Mouse (Mus musculus) spleen, postnatal 14 days (tissue): ENCODE data around the gene Ghrl.
A peak's percentile ranks its signal among the peaks of the same experiment; 100 is the strongest.
"Not testable (repeated sequence)": the region's sequence is repeated elsewhere in the genome, so short reads cannot be mapped to it uniquely, and the experiment has no call there.

ENCODE experiments used
- DNase-seq, 2 experiments: peaks; one replicate each; pipeline ENCODE4 v3.0.0; 2021 to 2022; ENCODE audit warnings: low spot score in 2 of 2

Gene Ghrl

DNA sequence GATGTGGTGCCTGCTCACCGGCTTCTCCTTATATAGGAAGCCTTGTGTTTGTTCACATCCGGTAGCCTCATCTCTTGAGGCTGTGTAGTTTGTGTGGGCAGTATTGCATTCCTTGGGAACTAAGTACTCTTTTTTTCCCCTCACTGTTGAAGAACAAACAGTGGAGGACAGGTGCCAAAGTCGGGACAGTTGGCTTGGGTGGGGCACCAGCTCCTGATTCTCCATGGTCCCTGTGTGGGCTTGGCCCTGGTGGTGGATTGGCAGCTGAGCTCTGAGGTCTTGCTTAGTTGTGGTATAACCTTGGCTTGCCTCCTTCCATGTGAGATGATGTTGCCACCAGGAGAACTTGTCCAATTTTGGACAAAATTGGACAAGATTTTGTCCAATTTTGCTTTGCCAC lies at the start of gene Ghrl:
Gene Ghrl, minus strand, starts transcription at position 3 of the 400 bp plus-strand sequence.
- no peak for DNase-seq

DNA sequence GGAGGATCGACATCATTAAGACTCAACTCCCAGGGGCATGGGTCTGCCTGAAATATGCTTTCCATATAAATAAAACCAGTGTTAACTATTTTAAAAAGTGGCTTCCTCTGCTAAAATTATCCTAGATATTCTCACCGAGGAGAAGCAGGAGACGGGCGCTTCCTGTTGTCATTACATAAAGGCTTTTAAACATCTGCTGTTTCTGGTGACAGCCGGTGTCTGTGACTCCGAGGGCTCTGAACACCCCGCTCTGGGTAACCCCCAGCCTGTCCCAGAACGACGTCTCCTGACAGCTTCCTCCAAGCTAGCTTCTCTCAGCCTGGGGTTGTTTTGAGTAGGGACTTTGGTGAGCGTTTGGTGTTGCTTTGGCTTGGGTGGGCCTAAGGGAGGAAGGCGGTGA lies 49.1 kb upstream of the Ghrl start:
- no peak for DNase-seq

DNA sequence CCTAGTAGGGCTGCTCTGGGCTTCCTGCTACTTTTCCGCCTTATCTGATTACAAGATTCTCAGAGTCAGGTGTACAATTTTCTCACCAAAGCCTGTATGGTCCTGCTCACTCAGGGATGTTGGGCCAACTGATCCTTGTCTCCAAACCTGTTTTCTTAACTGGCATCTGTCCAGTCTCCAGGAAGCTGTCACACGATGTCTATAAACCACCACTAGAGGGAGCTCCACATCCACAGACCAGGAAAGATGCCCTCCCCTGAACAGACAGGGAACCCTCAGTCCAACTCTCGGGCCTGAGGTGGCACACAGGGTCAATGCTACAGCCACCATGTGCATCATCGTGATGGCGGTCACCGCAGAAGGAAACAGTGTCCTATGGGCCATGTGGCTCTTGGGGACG lies 42.0 kb upstream of the Ghrl start:
- DNase-seq, result peak in 1 of 2 experiments; percentile 17

- DNase-seq, result no peak
These were observed 29.5 kb upstream of the Ghrl start for GRCm38 (mm10) chr6:113749119-113749685.

DNA sequence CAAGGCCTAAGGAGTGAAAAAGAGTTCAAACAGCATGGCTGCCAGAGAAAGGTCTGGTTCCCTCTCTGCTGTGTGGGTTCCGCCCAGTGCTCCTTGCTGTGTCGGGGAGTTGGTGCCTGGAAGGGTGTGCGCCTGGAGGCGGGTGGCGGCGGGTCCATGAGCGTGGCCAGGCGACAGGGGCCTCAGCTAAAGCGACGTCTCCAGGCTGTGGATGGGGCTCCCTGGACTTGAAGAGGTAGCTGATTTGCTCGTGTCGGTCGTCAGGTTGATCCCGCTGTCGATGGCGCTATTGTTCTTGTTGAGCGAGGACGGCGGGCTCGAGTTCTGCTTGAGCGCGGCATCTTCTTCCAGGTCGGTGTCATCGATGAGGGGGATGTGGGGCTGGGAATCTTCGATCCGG lies 28.7 kb upstream of the Ghrl start:
- no peak for DNase-seq

- no peak for DNase-seq
These were observed 27.6 kb upstream of the Ghrl start for GRCm38 (mm10) chr6:113747284-113747683.

DNA sequence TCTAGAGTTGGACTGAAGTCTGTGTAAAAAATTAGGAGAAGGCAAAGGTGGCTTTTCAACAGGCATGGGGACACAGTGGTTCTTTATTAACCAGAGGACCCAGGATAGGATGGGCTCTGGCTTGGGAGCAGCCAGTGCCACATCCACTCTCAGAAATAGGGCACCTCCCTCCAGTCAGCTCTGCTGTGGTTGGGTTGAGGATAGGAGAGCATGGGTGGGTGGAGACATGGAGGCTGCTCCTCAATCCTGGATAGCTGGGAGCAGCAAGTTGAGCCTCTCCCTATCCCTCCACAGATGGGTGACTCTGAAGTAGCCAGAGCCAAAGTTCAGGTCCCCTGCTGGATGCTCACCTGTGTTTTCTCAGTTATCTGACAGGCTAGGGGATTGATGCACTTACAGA lies 25.4 kb upstream of the Ghrl start:
- DNase-seq, result no peak

DNA sequence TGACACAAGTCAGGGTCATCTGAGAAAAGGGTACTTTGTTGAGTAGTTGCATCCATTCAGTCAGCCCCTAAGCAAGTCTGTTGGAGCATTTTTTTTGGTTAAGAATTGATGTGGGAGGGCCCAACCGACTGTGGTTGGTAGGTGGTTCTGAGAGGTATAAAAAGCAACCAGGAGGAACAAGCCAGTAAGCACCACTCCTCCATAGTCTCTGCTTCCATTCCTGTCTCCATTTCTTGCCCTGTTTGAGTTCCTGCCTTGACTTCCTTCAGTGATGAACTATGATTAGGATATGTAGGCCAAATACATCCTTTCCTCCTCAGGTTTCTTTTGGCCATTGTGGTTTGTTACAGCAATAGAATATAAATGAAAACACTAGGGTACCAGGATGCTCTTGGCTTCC lies 23.4 kb upstream of the Ghrl start:
- DNase-seq, result no peak

DNA sequence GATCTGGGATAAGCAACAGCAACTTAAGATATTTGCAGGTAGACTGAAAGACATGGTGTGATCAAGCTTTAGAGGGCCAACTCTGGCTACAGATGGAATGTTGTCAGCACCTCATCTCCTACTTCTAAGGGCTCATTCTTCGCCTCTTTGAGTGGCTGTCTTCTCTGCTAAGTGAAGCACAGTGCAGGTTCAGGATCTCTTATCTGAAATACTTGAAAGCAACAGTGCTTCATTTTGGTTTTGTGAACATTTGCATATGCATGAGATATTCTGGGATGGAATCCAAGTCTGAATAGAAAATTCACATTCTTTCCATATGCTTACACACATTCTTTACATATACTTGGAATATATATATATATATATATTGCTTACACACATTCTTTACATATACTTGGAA lies 22.6 kb upstream of the Ghrl start:
- no peak for DNase-seq

DNA sequence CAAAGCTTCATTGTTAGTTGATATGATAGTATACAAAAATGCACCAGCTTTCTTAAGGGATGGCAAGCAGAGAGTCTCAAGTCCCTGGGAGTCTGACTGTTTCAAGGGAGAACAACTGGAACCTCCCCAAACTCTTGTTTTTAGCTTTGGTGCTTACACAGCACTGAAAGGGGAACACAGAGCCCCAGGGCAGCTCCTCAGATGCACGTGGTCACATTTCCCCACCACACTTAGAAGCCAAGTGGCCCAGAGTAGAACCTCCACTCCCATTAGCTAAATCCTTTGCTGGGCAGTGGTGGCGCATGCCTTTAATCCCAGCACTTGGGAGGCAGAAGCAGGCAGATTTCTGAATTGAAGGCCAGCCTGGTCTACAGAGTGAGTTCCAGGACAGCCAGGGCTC lies 21.7 kb upstream of the Ghrl start:
- no peak for DNase-seq

- DNase-seq, result peak; percentile 73 to 84
These were observed 20.8 kb upstream of the Ghrl start, which contains the start of gene Sec13 for GRCm38 (mm10) chr6:113740236-113741217. Gene Sec13, minus strand, starts transcription at chr6:113740743.

DNA sequence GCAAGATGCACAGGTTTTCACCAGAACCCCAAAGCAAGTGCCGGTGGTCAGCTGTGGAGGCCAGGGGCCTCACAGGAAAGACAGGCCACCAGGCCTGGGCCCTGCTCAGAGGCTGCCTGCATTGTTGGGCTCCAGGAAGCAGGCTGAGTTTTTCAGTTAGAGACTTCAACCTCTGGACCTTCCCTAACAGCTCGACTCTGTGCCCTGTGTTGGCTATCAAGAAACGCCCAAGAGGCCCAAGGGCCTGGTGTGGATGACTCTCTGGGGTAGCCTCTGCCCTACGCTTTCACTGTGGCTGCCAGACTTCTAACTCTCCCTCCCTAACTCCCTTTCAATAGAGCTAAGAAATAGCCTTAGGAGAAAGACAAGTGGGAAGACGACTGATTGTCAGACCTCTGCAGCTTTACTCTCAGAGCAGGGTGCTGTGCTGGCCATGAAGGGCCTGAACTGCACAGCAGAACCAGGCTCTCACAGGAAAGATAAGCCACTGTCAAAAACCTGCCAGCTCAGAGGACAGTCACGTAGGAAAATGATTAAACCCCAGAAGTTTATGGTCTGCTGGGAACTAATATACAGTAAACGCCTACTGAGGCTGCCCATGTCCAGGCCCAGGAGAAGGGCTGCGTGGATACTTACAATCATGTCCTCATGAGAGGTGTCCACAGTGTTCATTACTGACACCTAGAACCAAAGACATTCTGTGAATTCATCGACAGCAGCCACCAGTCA lies 17.8 kb upstream of the Ghrl start:
- no peak for DNase-seq

DNA sequence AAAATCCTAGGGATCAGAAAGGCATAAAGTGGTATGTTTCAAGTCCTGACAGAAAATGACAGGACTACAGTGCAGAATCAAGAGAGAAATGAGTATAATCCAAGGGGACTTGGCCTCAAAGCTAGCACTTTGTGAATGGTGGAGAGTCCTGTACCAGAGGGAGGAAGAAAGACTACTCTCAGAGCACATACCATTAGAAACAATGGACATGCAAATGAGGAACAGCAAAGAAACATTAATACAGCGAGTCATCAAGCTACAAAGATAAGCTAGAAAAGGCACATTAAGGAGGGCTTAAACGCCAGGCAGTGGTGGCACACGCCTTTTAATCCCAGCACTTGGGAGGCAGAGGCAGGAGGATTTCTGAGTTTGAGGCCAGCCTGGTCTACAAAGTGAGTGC lies 11.6 kb upstream of the Ghrl start:
- no peak for DNase-seq

DNA sequence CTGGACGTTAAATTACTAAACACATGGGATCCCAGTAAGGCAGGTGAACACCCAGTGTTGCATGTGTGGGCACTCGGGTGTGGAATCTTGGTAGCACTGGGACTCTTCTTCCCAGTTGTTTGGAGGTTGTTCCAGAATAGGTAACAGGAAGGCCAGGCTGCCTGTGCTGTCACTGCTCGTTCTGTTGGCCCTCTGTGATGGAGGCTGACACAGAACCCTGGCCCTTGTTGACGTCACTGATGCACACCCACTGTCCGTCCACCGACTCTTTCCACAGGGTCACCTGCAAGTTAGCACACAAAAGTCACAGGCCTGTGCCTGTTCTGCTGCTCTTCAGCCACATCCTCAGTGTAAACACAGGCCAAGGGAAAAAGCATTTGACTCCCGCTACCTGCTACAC lies 8.5 kb upstream of the Ghrl start:
- DNase-seq, result no peak

DNA sequence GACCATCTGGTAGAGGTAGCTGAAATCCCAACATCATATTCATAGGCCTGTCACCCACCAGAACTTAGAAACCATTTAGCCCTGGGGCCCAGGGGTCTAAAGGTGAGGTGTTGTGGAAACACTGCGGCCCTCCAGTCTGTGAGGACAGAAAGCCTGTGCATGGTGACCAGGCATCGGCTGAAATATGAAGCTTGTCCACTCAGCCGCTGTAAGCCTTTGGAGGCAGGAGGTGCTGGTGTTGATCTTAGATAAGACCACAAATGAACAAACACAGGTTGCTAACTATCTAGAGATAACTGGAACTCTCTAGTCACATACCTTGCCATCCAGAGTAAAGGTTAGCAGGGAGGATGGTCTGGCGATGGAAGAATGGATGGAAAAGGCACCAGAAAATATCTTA lies 1.4 kb upstream of the Ghrl start:
- no peak for DNase-seq

DNA sequence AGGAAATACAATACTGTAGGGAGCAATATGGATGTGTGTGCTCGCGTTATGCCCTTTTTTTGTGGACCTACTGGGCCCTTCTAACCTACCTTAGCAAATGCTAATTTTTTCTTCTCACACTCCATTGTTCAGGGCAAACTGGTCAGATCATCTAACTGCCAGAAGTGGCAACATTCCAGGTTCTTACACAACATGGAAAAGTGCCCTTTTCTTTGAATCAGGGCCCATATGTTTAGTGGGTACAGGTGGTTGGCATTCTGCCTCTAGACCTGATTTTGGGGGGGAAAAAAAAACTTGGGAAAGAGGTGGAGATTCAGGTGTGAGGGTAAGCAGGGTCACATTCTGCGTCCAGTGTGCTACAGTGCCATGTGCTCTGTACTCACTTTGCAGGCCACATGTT lies 2.1 kb downstream of the Ghrl start:
- DNase-seq, result no peak

- no peak for DNase-seq
These were observed 4.9 kb downstream of the Ghrl start for GRCm38 (mm10) chr6:113714797-113715196.

- DNase-seq, result no peak
These were observed 5.4 kb downstream of the Ghrl start for GRCm38 (mm10) chr6:113714276-113714675.

DNA sequence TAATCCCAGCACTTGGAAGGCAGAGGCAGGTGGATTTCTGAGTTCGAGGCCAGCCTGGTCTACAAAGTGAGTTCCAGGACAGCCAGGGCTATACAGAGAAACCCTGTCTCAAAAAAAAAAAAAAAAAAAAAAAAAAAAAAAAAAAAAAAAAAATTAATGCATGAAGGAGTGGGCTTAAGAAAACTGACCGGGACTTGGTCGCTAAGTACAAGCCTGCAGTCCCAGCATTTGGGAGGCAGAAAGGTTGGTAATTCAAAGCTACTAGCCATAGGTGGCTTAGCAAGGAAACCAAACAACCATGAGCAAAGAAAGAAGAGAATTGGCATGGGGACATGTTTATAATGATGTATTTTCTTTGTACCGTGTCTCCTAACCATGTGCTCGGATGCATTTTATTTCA lies 6.3 kb downstream of the Ghrl start:
- not testable (repeated sequence) for DNase-seq

GRCm38 (mm10) chr6:113712718-113713117 lies 7.0 kb downstream of the Ghrl start:
- no peak for DNase-seq

DNA sequence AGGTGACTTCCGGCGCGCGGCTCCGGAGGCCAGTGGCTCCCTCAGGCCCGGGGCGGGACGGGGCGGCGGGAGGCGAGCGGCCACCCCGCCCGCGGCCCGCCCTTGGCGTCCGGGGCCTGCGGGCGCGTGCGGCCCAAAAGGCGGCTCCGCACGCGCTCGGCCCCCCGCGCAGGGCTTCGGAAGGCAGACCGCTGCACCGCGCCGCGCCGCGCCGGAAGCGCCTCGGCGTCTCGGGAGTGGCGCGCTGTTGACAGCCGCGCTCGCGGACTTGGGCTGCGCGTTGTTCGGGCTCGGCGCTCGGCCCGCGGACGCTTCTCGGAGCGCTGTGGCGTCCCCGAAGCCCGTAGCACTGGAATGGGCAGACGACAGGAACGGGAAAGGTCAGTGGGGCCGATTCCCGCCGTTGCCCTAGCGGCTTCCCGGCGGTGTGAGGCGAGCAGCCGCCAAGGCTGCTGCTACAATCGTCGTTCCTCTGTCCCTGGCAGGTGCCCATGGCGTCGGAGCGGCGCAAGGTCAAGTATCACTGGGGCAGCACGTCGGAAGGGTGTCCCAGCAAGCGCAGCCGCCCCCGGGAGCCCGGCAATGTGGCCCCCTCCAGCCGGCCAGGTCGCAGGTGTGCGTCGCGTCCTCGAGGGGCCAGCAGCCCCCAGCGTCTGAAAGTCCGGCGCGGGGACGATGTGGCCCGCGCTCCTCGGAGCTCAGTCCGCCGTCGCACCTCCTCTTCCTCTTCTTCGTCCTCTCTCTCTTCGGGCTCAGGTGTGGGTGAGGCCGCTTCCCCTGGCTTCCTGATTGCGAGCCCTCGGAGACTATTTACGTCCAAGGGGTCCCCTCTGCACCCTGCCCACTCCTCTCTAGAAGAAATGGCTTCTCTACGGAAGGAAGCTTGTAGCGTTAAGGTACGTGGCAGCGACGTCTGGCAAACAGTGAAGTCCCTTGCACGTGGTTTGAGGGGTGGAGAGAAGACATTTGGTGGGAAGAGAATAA lies 22.2 kb downstream of the Ghrl start:
- peak; percentile 27 to 33 for DNase-seq
